Mouse (Mus musculus) brown adipose tissue, adult 24 weeks (tissue): ENCODE results near the gene Cst13. TPM values are rescaled to one million over a fixed set of nuclear protein-coding genes. Genes with fewer than 3 reads are reported as not detected.

Experiments used
- H3K27ac ChIP-seq: fragments of 200-500 bp; replicated peaks from 2 replicates; pipeline ENCODE4 v1.5.1; 2012; ENCODE audit warnings: low read depth, mild to moderate bottlenecking, low read length
- H3K4me1 ChIP-seq: fragments of 200-500 bp; 2 replicates; pipeline ENCODE4 v1.6.1; 2012; ENCODE audit warnings: low read length, mixed read lengths; ENCODE audit not compliant: control insufficient read depth, insufficient read depth, insufficient read length
- H3K4me3 ChIP-seq: fragments of 200-500 bp; 2 replicates; pipeline ENCODE4 v1.5.1; 2012; ENCODE audit warnings: low read depth, mild to moderate bottlenecking, low read length, moderate library complexity; ENCODE audit not compliant: insufficient read depth
- polyA plus RNA-seq: library from polyadenylated mRNA; stranded (reverse); fragments of >200 nt; gene quantifications from 2 replicates; pipeline ENCODE4 v1.2.4, GENCODE M21; 2012; ENCODE audit not compliant: missing spikeins, insufficient read depth, insufficient read length

The Cst13 gene
- polyA plus RNA-seq, 1 experiment, result not detected

DNA sequence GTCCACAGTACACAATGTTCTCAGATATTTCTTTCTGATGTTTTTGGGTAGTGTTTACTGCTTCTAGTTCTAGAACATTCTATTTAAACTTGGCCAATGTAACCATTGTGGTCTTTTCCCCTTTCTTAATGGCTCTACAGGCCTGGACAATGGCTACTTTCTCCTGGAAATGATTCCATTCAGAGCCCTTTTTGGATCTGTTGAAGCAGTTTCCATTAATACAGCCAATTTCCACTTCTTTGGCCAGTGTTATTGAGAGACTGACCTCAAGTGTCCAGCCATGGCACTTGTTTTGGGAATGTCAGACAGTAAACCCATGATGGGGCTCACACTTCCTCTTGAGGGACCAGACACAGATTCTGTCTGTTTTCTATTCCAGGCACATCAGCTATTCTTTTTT is 41.8 kb downstream of the Cst13 start:
- peaks cover 7% of the 10 kb centered on the region for H3K4me1 ChIP-seq
- no peak overlapping the region for H3K27ac ChIP-seq
- no peak overlapping the region for H3K4me3 ChIP-seq

DNA sequence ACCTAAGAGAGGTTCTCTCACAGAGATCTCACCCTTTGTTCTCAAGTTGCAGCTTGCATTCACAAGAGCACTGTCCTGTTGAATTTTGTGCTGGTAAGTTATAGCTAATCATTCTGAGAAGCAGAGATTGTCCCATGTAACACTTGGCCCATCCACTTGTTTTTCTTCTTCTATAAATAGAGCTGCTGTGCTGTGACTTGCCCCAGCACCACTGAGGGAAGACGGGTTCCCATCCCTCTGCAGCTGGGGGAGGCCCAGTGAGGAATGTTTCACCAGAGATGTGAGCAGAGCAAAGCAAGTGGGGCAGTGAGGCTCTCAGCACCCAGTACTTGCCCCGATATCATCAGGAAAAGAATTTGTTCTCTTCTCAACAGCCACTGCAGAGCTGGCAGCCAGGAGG is 45.1 kb downstream of the Cst13 start, which contains the start of gene 9230104L09Rik:
Gene 9230104L09Rik, minus strand, starts transcription at position 73 of the 400 bp plus-strand sequence.
- Histone ChIP-seq H3K27ac (peak within 1 kb of the TSS; percentile 98), H3K4me3 (peak within 1 kb of the TSS; percentile 33)

DNA sequence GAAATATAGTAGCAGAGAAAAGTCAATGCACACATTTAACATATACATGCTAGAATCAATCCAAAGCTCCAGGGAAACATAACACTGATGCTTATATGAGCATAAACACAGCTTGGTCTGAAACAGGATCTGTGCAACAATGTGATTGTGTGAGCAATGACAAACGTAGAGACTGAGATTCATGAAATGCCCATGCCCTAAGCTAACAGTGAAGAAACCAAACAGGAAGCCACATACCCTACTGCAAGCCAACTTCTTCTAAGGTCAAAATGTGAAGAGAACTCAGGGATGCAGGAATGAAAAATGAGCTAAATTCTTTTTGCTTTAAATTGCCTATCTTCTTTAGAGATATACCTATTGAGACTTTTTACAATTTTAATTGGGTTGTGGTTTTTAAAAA is 49.1 kb downstream of the Cst13 start:
- no peak overlapping the region for H3K27ac ChIP-seq
- H3K4me1 ChIP-seq, result peaks cover 15% of the 10 kb centered on the region
- H3K4me3 ChIP-seq, result no peak overlapping the region

More for the DNA sequence above, 45.1 kb downstream of the Cst13 start, which contains the start of gene 9230104L09Rik:
- H3K4me1 ChIP-seq, result peaks cover 7% of the 10 kb centered on the region

GRCm38 (mm10) chr2:148870526-148870925 is 50.6 kb downstream of the Cst13 start:
- Histone ChIP-seq H3K4me3 (no peak overlapping the region), H3K27ac (no peak overlapping the region), H3K4me1 (peaks cover 10% of the 10 kb centered on the region; the same call in 1 of the 2 replicates)

GRCm38 (mm10) chr2:148872860-148873259 is 53.0 kb downstream of the Cst13 start:
- H3K4me3 ChIP-seq, result peak overlapping the region; percentile 100
- H3K27ac ChIP-seq, result peak overlapping the region; percentile 95

DNA sequence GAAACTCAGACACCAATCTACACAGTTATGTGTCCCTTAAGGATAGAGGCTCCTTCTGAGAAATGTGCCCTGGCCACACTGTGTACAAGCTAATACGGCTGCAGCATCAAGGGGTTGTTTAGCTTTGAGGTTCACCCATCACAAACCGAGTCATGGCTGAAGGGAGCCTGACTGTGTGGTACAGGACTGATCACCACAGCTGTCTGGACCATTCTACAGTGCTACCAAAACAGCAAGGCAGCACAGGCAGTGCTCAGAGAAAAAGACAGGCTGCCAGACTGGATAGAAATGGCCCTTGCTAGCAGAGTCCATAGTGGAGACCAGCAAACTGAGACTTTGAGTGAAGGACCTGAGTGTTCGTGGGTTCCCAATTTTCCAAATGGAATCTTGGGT is 54.3 kb downstream of the Cst13 start:
- Histone ChIP-seq H3K4me3 (peak overlapping the region; percentile 100), H3K27ac (peak overlapping the region; percentile 95), H3K4me1 (peaks cover 33% of the 10 kb centered on the region)

More at GRCm38 (mm10) chr2:148872860-148873259, 53.0 kb downstream of the Cst13 start:
- peaks cover 23% of the 10 kb centered on the region for H3K4me1 ChIP-seq

- Histone ChIP-seq H3K27ac (peak overlapping the region; percentile 95), H3K4me1 (peaks cover 36% of the 10 kb centered on the region), H3K4me3 (peak overlapping the region; percentile 100)
Measured at GRCm38 (mm10) chr2:148874617-148875334, 54.9 kb downstream of the Cst13 start.

DNA sequence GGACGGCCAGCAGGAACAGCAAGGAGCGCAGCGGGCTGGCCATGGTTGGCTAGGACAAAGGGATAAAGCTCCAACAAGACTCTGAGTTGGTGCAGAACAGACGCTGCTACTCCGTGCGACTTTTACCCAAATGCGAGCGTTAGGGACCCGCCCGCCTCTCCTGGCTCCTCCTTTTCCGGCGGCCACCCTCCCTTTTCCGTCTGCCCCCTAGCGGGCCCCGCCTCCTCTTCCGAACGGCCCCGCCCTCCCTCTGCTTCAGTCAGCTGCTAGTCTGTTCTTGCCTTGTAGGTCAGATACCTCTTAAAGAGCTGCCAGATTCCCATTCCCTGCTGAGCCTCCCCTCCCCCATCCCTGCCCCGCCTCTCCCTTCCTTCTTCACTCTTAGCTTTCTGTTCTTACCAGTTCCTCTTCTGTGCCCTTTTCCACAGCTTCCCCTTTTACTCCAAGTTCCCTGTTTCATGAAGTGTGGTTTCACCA is 55.5 kb downstream of the Cst13 start, which contains the start of gene Cst3:
Gene Cst3, minus strand, starts transcription at position 358 of the 477 bp plus-strand sequence.
- Histone ChIP-seq H3K4me3 (peak within 1 kb of the TSS; percentile 100), H3K27ac (peak within 1 kb of the TSS; percentile 95), H3K4me1 (peaks cover 36% of the 10 kb centered on the region)

- H3K27ac ChIP-seq, result peak overlapping the region; percentile 97
- H3K4me1 ChIP-seq, result peaks cover 36% of the 10 kb centered on the region
- no peak overlapping the region for H3K4me3 ChIP-seq
Measured at GRCm38 (mm10) chr2:148877016-148877770, 57.3 kb downstream of the Cst13 start.

DNA sequence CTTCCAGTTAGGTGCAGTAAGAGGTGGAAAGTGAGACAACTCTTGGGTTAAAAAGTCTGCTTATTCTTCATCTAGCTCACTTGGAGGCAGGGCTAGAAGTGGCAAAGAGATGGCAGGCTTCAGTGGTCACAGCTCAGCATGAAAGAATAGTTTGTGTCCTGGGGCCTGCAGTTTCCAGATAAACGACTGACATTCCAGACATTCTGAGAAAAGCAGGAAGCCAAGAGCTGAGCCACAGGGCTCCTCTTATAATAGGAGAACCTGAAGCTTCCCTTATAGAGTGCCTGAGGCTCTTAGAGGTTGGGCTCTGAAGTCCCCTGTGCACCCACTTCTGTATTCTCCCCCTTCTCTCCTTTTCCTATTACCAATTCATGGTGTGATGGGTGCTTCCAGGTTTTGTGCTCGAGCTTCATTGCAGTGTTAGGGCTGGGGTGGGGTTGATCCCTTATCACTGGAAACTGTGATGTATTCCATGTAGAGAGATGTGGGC is 58.8 kb downstream of the Cst13 start:
- H3K4me3 ChIP-seq, result no peak overlapping the region
- peak overlapping the region; percentile 88 for H3K27ac ChIP-seq
- H3K4me1 ChIP-seq, result peaks cover 29% of the 10 kb centered on the region

- Histone ChIP-seq H3K27ac (peak overlapping the region; percentile 88), H3K4me3 (no peak overlapping the region), H3K4me1 (peaks cover 29% of the 10 kb centered on the region)
Measured at GRCm38 (mm10) chr2:148879199-148879598, 59.3 kb downstream of the Cst13 start.

Other genes with a start within 250 kb of the Cst13 start
- 11.0 and 18.8 TPM in 2 replicates for gene Nxt1, start 147.5 kb upstream of the Cst13 start, polyA plus RNA-seq
- gene Gzf1, start 139.1 kb upstream of the Cst13 start, polyA plus RNA-seq, result 14.9 and 18.0 TPM in 2 replicates
- 0.40 and 1.0 TPM in 2 replicates for gene Napb, start 87.6 kb upstream of the Cst13 start, polyA plus RNA-seq
- not detected in 2 replicates for gene Cstl1, start 69.7 kb upstream of the Cst13 start, polyA plus RNA-seq
- gene Cst11, start 48.6 kb upstream of the Cst13 start, polyA plus RNA-seq, result not detected in 2 replicates
- gene 8030411F24Rik, start 38.1 kb upstream of the Cst13 start, polyA plus RNA-seq, result not detected in 2 replicates
- gene Cst12, start 30.7 kb upstream of the Cst13 start, polyA plus RNA-seq, result not detected in 2 replicates
- not detected in 2 replicates for gene Cst8, start 21.3 kb upstream of the Cst13 start, polyA plus RNA-seq
- not detected in 2 replicates for gene Cst9, start 15.1 kb downstream of the Cst13 start, polyA plus RNA-seq
- 2.5 TPM in 1 of 2 replicates, not detected in the other for gene 9230104L09Rik, start 45.0 kb downstream of the Cst13 start, polyA plus RNA-seq
- 1,454 and 1,867 TPM in 2 replicates for gene Cst3, start 55.6 kb downstream of the Cst13 start, polyA plus RNA-seq
- gene Gm1330, start 183.2 kb downstream of the Cst13 start, polyA plus RNA-seq, result not detected in 2 replicates
- gene Gm10750, start 197.2 kb downstream of the Cst13 start, polyA plus RNA-seq, result not detected in 2 replicates